Mouse (Mus musculus): Measurements from ENCODE around the gene St7l. TPM values are rescaled to one million over a fixed set of nuclear protein-coding genes. Genes with fewer than 3 reads are reported as not detected.

The St7l gene
- total and polyA plus RNA-seq, 2 experiments from 2014 or later: 18.9 to 31.3 TPM

DNA sequence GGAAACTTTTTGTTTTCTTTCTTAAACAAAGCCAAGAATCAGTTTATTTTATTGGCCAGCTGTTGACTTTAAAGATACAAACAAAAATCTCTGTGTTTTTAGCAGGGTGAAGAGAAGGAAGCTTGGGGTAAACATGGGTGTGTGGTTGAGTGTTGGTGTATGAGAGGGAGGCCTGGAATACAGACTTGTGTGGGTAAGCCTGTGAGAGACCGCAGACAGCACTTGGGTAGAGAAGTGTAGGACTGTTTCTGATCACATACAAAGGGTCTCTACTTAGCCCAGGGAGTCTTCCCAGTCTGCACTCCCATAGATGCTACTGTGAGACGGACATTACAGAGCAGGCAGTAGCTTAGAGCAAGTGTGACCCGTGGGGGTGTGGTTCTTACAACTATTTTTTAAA is 24.8 kb downstream of the St7l start:
- Histone ChIP-seq H3K9ac (replicated peaks; ENCODE audit: low read length) (no peak overlapping the region), H3K4me2 (ENCODE audit: low read depth, low read length) (no peak overlapping the region), H3K4me1 (ENCODE audit: insufficient read depth, low read length) (no peaks in the 10 kb centered on the region), H3K9me3 (ENCODE audit: low read length) (no peaks in the 10 kb centered on the region), H3K36me3 (ENCODE audit: insufficient read depth, low read length) (peaks cover 25% of the 10 kb centered on the region), H3K27ac (no peak overlapping the region), H3K27me3 (ENCODE audit: insufficient read depth, low read length) (no peaks in the 10 kb centered on the region), H3K4me3 (ENCODE audit: low read length) (no peak overlapping the region)
- no peak for TF ChIP-seq CTCF (IDR thresholded peaks at IDR 0.05; ENCODE audit: low read depth)
- ATAC-seq (no peak), DNase-seq (ENCODE audit: low spot score) (no peak)
- 94% methylated on average over 3 of the region's 3 CpGs for WGBS

DNA sequence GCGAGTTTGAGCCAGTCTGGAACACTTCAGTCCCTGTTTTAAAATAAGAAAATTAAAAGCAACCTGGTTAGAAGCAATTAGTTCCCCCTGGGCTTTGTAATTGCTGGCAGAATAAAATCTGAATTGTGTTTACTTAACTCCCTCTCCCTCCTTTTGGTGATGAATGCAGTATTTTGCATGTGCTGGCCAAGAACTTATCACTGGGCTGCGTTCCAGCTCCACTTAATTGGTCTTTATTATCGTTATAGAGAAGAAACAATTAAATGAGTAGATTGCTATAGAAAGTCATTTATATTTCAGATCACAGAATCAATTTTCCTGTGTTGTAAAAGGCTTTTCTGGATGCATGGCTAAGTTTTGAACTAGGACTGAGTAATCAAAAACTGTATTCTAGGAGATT is 32.3 kb downstream of the St7l start:
- Histone ChIP-seq H3K4me1 (ENCODE audit: insufficient read depth, low read length) (no peaks in the 10 kb centered on the region), H3K27ac (no peak overlapping the region), H3K36me3 (ENCODE audit: insufficient read depth, low read length) (peaks cover 17% of the 10 kb centered on the region; the same call in 1 of the 2 replicates), H3K27me3 (ENCODE audit: insufficient read depth, low read length) (no peaks in the 10 kb centered on the region), H3K4me2 (ENCODE audit: low read depth, low read length) (no peak overlapping the region), H3K9me3 (ENCODE audit: low read length) (no peaks in the 10 kb centered on the region), H3K4me3 (ENCODE audit: low read length) (no peak overlapping the region), H3K9ac (replicated peaks; ENCODE audit: low read length) (no peak overlapping the region)
- no peak for TF ChIP-seq CTCF (IDR thresholded peaks at IDR 0.05; ENCODE audit: low read depth)
- ATAC-seq: no peak
- 67% methylated on average over 3 of the region's 3 CpGs for WGBS
- peak; percentile 7 for DNase-seq (ENCODE audit: low spot score)

DNA sequence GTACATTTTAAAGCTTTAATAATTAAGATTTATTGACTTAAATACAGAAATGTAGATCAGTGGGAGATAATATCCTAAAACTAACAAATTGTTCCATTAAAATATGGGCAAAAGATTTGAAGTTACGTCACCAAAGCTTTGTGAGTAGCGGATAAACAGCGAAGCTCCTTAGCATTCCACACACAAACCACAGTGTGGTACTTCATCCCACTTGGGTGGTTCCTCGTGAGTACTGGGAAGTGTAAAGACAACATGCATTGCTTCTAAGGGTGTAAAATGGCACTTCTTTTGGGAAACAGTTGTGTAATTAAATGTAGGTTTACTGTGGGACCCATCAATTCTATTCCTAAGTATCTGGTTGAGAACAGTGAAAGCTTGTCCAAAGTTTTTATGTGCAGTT is 37.3 kb downstream of the St7l start:
- Histone ChIP-seq H3K27ac (no peak overlapping the region), H3K27me3 (ENCODE audit: insufficient read depth, low read length) (no peaks in the 10 kb centered on the region), H3K9ac (replicated peaks; ENCODE audit: low read length) (no peak overlapping the region), H3K36me3 (ENCODE audit: insufficient read depth, low read length) (peaks cover 15% of the 10 kb centered on the region; the same call in 1 of the 2 replicates), H3K4me2 (ENCODE audit: low read depth, low read length) (no peak overlapping the region), H3K9me3 (ENCODE audit: low read length) (no peaks in the 10 kb centered on the region), H3K4me1 (ENCODE audit: insufficient read depth, low read length) (no peaks in the 10 kb centered on the region), H3K4me3 (ENCODE audit: low read length) (no peak overlapping the region)
- no peak for ATAC-seq
- no peak for TF ChIP-seq CTCF (IDR thresholded peaks at IDR 0.05; ENCODE audit: low read depth)
- no peak for DNase-seq (ENCODE audit: low spot score)
- WGBS: 92% methylated on average over 4 of the region's 4 CpGs

DNA sequence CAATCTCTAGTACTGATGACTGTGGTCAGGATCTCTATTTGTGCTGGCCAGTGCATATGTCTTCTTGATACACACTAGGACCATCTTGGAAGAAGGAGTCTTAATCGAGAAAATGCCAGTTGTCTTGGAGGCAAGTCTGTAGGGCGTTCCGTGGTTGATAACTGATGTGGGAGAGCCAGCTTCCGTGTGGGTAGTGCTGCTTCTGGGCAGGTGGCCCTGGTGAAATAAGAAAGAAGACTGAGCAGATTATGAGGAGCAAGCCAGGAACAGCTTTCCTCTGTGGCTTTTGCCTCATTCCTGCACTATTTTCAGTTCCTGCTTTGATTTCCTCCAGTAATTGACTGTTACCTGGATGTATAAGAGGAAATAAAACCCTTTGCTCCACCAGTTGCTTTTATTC is 41.6 kb downstream of the St7l start:
- H3K9me3 ChIP-seq (ENCODE audit: low read length): no peaks in the 10 kb centered on the region
- no peak for TF ChIP-seq CTCF (IDR thresholded peaks at IDR 0.05; ENCODE audit: low read depth)
- 90% methylated on average over 4 of the region's 4 CpGs for WGBS
- no peak overlapping the region for H3K9ac ChIP-seq (replicated peaks; ENCODE audit: low read length)
- H3K4me2 ChIP-seq (ENCODE audit: low read depth, low read length): no peak overlapping the region
- no peak overlapping the region for H3K4me3 ChIP-seq (ENCODE audit: low read length)
- ATAC-seq (no peak), DNase-seq (ENCODE audit: low spot score) (no peak)
- no peaks in the 10 kb centered on the region for H3K27me3 ChIP-seq (ENCODE audit: insufficient read depth, low read length)
- H3K4me1 ChIP-seq (ENCODE audit: insufficient read depth, low read length): no peaks in the 10 kb centered on the region
- peaks cover 15% of the 10 kb centered on the region; the same call in 1 of the 2 replicates for H3K36me3 ChIP-seq (ENCODE audit: insufficient read depth, low read length)
- H3K27ac ChIP-seq: no peak overlapping the region

DNA sequence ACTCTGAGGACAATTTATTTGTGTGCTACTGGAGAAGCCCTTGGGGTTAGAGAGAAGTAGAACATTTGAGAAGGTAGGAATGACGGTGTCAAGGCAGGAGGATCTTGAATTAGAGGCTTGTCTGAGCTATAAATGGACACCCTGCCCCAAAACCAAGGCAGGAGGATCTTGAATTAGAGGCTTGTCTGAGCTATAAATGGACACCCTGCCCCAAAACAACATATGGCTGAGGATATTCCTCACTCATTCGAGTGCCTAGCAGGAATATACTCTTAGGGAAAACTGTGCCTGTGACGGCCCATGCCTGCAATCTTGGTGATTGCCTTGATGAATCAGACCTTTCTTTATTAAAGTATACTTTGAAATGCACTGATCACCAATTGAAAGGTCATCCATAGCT is 42.2 kb downstream of the St7l start:
- no peak overlapping the region for H3K4me3 ChIP-seq (ENCODE audit: low read length)
- no peak overlapping the region for H3K27ac ChIP-seq
- 92% methylated on average over 3 of the region's 3 CpGs for WGBS
- no peak for DNase-seq (ENCODE audit: low spot score)
- TF ChIP-seq CTCF (IDR thresholded peaks at IDR 0.05; ENCODE audit: low read depth): no peak
- H3K27me3 ChIP-seq (ENCODE audit: insufficient read depth, low read length): no peaks in the 10 kb centered on the region
- no peak overlapping the region for H3K9ac ChIP-seq (replicated peaks; ENCODE audit: low read length)
- ATAC-seq: no peak
- peaks cover 19% of the 10 kb centered on the region; the same call in 1 of the 2 replicates for H3K36me3 ChIP-seq (ENCODE audit: insufficient read depth, low read length)
- H3K4me1 ChIP-seq (ENCODE audit: insufficient read depth, low read length): no peaks in the 10 kb centered on the region
- H3K4me2 ChIP-seq (ENCODE audit: low read depth, low read length): no peak overlapping the region
- no peaks in the 10 kb centered on the region for H3K9me3 ChIP-seq (ENCODE audit: low read length)

DNA sequence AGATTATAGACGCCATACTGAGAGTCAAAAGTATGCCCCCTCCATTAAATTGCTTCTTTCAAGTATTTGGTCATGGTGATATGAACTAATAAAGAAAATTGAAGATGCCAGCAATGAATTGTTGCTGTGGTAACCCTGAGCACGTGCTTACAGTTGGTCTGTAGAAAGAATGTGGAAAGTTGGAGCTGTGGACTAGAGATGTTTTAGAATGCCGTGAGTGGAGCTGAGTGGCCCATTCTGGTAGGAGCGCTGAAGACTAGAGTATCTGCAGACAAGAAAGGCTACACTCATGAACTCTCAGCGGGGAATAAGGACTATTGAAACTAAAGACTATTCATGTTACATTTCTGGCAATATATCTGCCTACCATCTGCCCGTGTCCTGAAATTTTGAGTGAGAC is 45.4 kb downstream of the St7l start:
- Histone ChIP-seq H3K4me2 (ENCODE audit: low read depth, low read length) (no peak overlapping the region), H3K27me3 (ENCODE audit: insufficient read depth, low read length) (no peaks in the 10 kb centered on the region), H3K9ac (replicated peaks; ENCODE audit: low read length) (no peak overlapping the region), H3K27ac (no peak overlapping the region), H3K4me1 (ENCODE audit: insufficient read depth, low read length) (no peaks in the 10 kb centered on the region), H3K36me3 (ENCODE audit: insufficient read depth, low read length) (peaks cover 19% of the 10 kb centered on the region; the same call in 1 of the 2 replicates), H3K9me3 (ENCODE audit: low read length) (no peaks in the 10 kb centered on the region), H3K4me3 (ENCODE audit: low read length) (no peak overlapping the region)
- no peak for DNase-seq (ENCODE audit: low spot score)
- ATAC-seq: no peak
- 63% methylated on average over 6 of the region's 6 CpGs for WGBS
- no peak for TF ChIP-seq CTCF (IDR thresholded peaks at IDR 0.05; ENCODE audit: low read depth)

DNA sequence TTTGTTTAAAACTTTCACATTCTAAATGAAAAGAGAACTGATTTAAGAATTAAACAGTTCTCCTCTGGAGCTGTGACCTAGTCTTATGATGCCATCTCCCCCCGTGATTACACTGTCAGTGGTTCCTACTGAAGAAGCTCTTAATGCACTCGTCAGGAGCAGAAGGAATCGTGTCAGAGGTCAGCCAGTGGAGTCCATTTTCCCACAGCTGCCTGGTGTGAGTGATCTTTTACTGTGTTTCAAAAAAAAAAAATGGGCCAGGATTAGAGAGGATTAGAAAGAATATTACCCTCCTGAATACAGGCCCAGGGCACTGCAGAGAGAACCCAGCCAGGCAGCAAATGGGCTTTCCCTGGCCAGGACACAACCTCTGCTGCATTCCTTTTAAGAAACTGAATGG is 51.2 kb downstream of the St7l start:
- H3K9ac ChIP-seq (replicated peaks; ENCODE audit: low read length): no peak overlapping the region
- H3K4me1 ChIP-seq (ENCODE audit: insufficient read depth, low read length): no peaks in the 10 kb centered on the region
- H3K9me3 ChIP-seq (ENCODE audit: low read length): no peaks in the 10 kb centered on the region
- no peak for ATAC-seq
- TF ChIP-seq CTCF (IDR thresholded peaks at IDR 0.05; ENCODE audit: low read depth): no peak
- H3K4me2 ChIP-seq (ENCODE audit: low read depth, low read length): no peak overlapping the region
- H3K27me3 ChIP-seq (ENCODE audit: insufficient read depth, low read length): no peaks in the 10 kb centered on the region
- 34% methylated on average over 3 of the region's 3 CpGs for WGBS
- 0 out of 2 replicates have a peak, but pooled peaks cover 7% of the 10 kb centered on the region for H3K36me3 ChIP-seq (ENCODE audit: insufficient read depth, low read length)
- H3K27ac ChIP-seq: no peak overlapping the region
- H3K4me3 ChIP-seq (ENCODE audit: low read length): no peak overlapping the region
- no peak for DNase-seq (ENCODE audit: low spot score)
